Mouse (Mus musculus): Measurements from ENCODE around the gene Focad.

DNA sequence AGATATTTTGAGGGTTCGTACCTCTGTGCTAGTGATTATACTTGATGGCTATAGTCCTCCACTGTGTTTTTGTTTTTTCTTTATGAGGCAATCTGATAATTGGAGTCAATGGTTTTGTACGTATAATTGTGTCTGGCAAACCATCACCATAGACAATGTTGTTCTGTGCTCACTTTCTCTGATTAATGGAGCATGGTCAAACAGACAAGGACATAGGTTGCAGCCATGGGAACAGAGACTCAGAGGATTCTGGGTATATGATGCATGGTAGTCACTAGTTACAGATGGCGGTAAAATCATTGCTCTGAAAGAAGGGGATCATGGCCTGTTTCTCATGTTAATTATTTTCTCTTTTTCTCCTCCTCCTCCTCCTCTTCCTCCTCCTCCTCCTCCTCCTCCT, 205.1 kb downstream of the Focad start:
- no peak for TF ChIP-seq EP300 (IDR thresholded peaks at IDR 0.05; ENCODE audit: insufficient read depth, low read depth, low read length)
- TF ChIP-seq CTCF (IDR thresholded peaks at IDR 0.05), result no peak
- TF ChIP-seq POLR2A (IDR thresholded peaks at IDR 0.05; ENCODE audit: insufficient read depth, low read depth, low read length), result no peak
